Mouse (Mus musculus) forebrain, embryonic 12.5 days (tissue): ENCODE data around the gene Agpat4. TPM values are rescaled to one million over a fixed set of nuclear protein-coding genes. Genes with fewer than 3 reads are reported as not detected.
"Not testable (repeated sequence)": the region's sequence is repeated elsewhere in the genome, so short reads cannot be mapped to it uniquely, and the experiment has no call there.

Source experiments
- ATAC-seq: fragments of 200-750 bp; cut with Nextera tagmentation; 2 replicates; pipeline ENCODE4 v1.8.0; 2017; ENCODE audit warnings: moderate TSS enrichment; ENCODE audit not compliant: low FRiP score
- H3K27ac ChIP-seq: fragments of 300-500 bp; sonication (generic); 2 replicates; pipeline ENCODE4 v1.5.1; 2016; ENCODE audit warnings: mild to moderate bottlenecking
- H3K27me3 ChIP-seq: fragments of 300-500 bp; sonication (generic); 2 replicates; pipeline ENCODE4 v1.6.1; 2016; ENCODE audit warnings: mild to moderate bottlenecking
- H3K36me3 ChIP-seq: fragments of 300-500 bp; sonication (generic); replicated peaks from 2 replicates; pipeline ENCODE4 v1.6.1; 2016; ENCODE audit warnings: mild to moderate bottlenecking
- H3K4me1 ChIP-seq: fragments of 300-500 bp; sonication (generic); 2 replicates; pipeline ENCODE4 v1.6.1; 2016
- H3K4me2 ChIP-seq: fragments of 300-500 bp; sonication (generic); 2 replicates; pipeline ENCODE4 v1.6.1; 2016; ENCODE audit warnings: mild to moderate bottlenecking, moderate library complexity
- H3K4me3 ChIP-seq: fragments of 300-500 bp; sonication (generic); replicated peaks from 2 replicates; pipeline ENCODE4 v1.5.1; 2016; ENCODE audit warnings: mild to moderate bottlenecking
- H3K9ac ChIP-seq: fragments of 300-500 bp; sonication (generic); 2 replicates; pipeline ENCODE4 v1.6.1; 2016; ENCODE audit warnings: mild to moderate bottlenecking
- H3K9me3 ChIP-seq: fragments of 300-500 bp; sonication (generic); 2 replicates; pipeline ENCODE4 v1.6.1; 2016
- WGBS: fragments of 180-500 bp; shearing (Covaris S2); methylation state at CpG from one replicate; pipeline ENCODE4 v1.1.7; 2016; 5-methylcytosine and 5-hydroxymethylcytosine counted together
- polyA plus RNA-seq: library from polyadenylated mRNA; unstranded; fragments of >200 nt; fragmentation: Nextera tagmentation; extraction: Ambion mirVana; gene quantifications from 2 replicates; pipeline ENCODE4 v1.2.1, GENCODE M21; 2016

Gene Agpat4
- polyA plus RNA-seq, 1 experiment from 2014 or later, result 40.9 TPM

GRCm38 (mm10) chr17:12224551-12224950 is 106.0 kb downstream of the Agpat4 start:
- not testable (repeated sequence) for H3K27me3 ChIP-seq, H3K9ac ChIP-seq, H3K4me3 ChIP-seq, ATAC-seq, H3K27ac ChIP-seq, H3K9me3 ChIP-seq, H3K4me1 ChIP-seq, H3K4me2 ChIP-seq
- 90% methylated on average over 6 of the region's 7 CpGs for WGBS
- peaks cover 63% of the 10 kb centered on the region for H3K36me3 ChIP-seq

GRCm38 (mm10) chr17:12225227-12225626 is 106.7 kb downstream of the Agpat4 start:
- Histone ChIP-seq H3K36me3 (peaks cover 59% of the 10 kb centered on the region), H3K4me1 (peaks cover 3% of the 10 kb centered on the region; the same call in 1 of the 2 replicates), H3K4me3 (no peak overlapping the region), H3K27me3 (no peaks in the 10 kb centered on the region), H3K9me3 (no peaks in the 10 kb centered on the region), H3K4me2 (no peak overlapping the region), H3K27ac (no peak overlapping the region), H3K9ac (no peak overlapping the region)
- ATAC-seq, result no peak
- WGBS, result 57% methylated on average over 1 of the region's 1 CpGs

- Histone ChIP-seq H3K9me3 (no peaks in the 10 kb centered on the region), H3K4me3 (no peak overlapping the region), H3K9ac (peak overlapping the region; percentile 25; the same call in 1 of the 2 replicates), H3K4me2 (no peak overlapping the region), H3K4me1 (peaks cover 3% of the 10 kb centered on the region; the same call in 1 of the 2 replicates), H3K27ac (no peak overlapping the region), H3K27me3 (no peaks in the 10 kb centered on the region), H3K36me3 (peaks cover 59% of the 10 kb centered on the region)
- WGBS, result 69% methylated on average over 12 of the region's 12 CpGs
- no peak; the same call in 1 of the 2 replicates for ATAC-seq
Measured at GRCm38 (mm10) chr17:12226551-12226950, 108.0 kb downstream of the Agpat4 start.

GRCm38 (mm10) chr17:12228001-12228400 is 109.5 kb downstream of the Agpat4 start:
- no peak overlapping the region for H3K4me2 ChIP-seq
- peaks cover 3% of the 10 kb centered on the region; the same call in 1 of the 2 replicates for H3K4me1 ChIP-seq
- H3K36me3 ChIP-seq, result peaks cover 63% of the 10 kb centered on the region
- no peaks in the 10 kb centered on the region for H3K9me3 ChIP-seq
- ATAC-seq, result no peak
- H3K4me3 ChIP-seq, result no peak overlapping the region
- H3K27me3 ChIP-seq, result no peaks in the 10 kb centered on the region
- H3K27ac ChIP-seq, result no peak overlapping the region
- 93% methylated on average over 10 of the region's 10 CpGs for WGBS
- H3K9ac ChIP-seq, result no peak overlapping the region

GRCm38 (mm10) chr17:12228471-12228870 is 110.0 kb downstream of the Agpat4 start:
- 92% methylated on average over 7 of the region's 7 CpGs for WGBS
- ATAC-seq, result no peak
- Histone ChIP-seq H3K4me3 (no peak overlapping the region), H3K4me1 (peaks cover 3% of the 10 kb centered on the region; the same call in 1 of the 2 replicates), H3K9ac (no peak overlapping the region), H3K4me2 (no peak overlapping the region), H3K9me3 (no peaks in the 10 kb centered on the region), H3K27me3 (no peaks in the 10 kb centered on the region), H3K27ac (no peak overlapping the region), H3K36me3 (peaks cover 67% of the 10 kb centered on the region)

GRCm38 (mm10) chr17:12229756-12230155 is 111.3 kb downstream of the Agpat4 start:
- no peaks in the 10 kb centered on the region for H3K27me3 ChIP-seq
- no peak overlapping the region for H3K4me2 ChIP-seq
- ATAC-seq, result no peak
- H3K36me3 ChIP-seq, result peaks cover 71% of the 10 kb centered on the region
- 94% methylated on average over 9 of the region's 9 CpGs for WGBS
- H3K27ac ChIP-seq, result no peak overlapping the region
- no peaks in the 10 kb centered on the region for H3K4me1 ChIP-seq
- no peaks in the 10 kb centered on the region for H3K9me3 ChIP-seq
- H3K4me3 ChIP-seq, result no peak overlapping the region
- no peak overlapping the region for H3K9ac ChIP-seq

GRCm38 (mm10) chr17:12230167-12230566 is 111.7 kb downstream of the Agpat4 start:
- H3K9ac ChIP-seq, result no peak overlapping the region
- H3K27me3 ChIP-seq, result no peaks in the 10 kb centered on the region
- WGBS, result 88% methylated on average over 6 of the region's 6 CpGs
- H3K4me2 ChIP-seq, result no peak overlapping the region
- no peak overlapping the region for H3K27ac ChIP-seq
- peaks cover 75% of the 10 kb centered on the region for H3K36me3 ChIP-seq
- no peak overlapping the region for H3K4me3 ChIP-seq
- peak; percentile 39; the same call in 1 of the 2 replicates for ATAC-seq
- no peaks in the 10 kb centered on the region for H3K9me3 ChIP-seq
- H3K4me1 ChIP-seq, result no peaks in the 10 kb centered on the region

- H3K4me2 ChIP-seq, result no peak overlapping the region
- no peaks in the 10 kb centered on the region for H3K9me3 ChIP-seq
- H3K27ac ChIP-seq, result no peak overlapping the region
- H3K27me3 ChIP-seq, result no peaks in the 10 kb centered on the region
- WGBS, result 93% methylated on average over 7 of the region's 7 CpGs
- no peak for ATAC-seq
- H3K9ac ChIP-seq, result no peak overlapping the region
- peaks cover 84% of the 10 kb centered on the region for H3K36me3 ChIP-seq
- no peaks in the 10 kb centered on the region for H3K4me1 ChIP-seq
- H3K4me3 ChIP-seq, result no peak overlapping the region
Measured at GRCm38 (mm10) chr17:12231087-12231486, 112.6 kb downstream of the Agpat4 start.

- no peak for ATAC-seq
- Histone ChIP-seq H3K36me3 (peaks cover 76% of the 10 kb centered on the region), H3K27ac (no peak overlapping the region), H3K9ac (no peak overlapping the region), H3K9me3 (no peaks in the 10 kb centered on the region), H3K27me3 (no peaks in the 10 kb centered on the region), H3K4me3 (no peak overlapping the region), H3K4me2 (no peak overlapping the region), H3K4me1 (no peaks in the 10 kb centered on the region)
- 96% methylated on average over 6 of the region's 6 CpGs for WGBS
Measured at GRCm38 (mm10) chr17:12232724-12233123, 114.2 kb downstream of the Agpat4 start.

- Histone ChIP-seq H3K27me3 (no peaks in the 10 kb centered on the region), H3K36me3 (peaks cover 41% of the 10 kb centered on the region), H3K9me3 (no peaks in the 10 kb centered on the region), H3K4me3 (no peak overlapping the region), H3K9ac (no peak overlapping the region), H3K4me1 (no peaks in the 10 kb centered on the region), H3K27ac (no peak overlapping the region), H3K4me2 (no peak overlapping the region)
- ATAC-seq, result no peak
- 92% methylated on average over 3 of the region's 3 CpGs for WGBS
Measured at GRCm38 (mm10) chr17:12240701-12241100, 122.2 kb downstream of the Agpat4 start.

GRCm38 (mm10) chr17:12249783-12250504 is 131.4 kb downstream of the Agpat4 start:
- WGBS, result 96% methylated on average over 19 of the region's 19 CpGs
- Histone ChIP-seq H3K27ac (no peak overlapping the region), H3K4me3 (no peak overlapping the region), H3K9me3 (peaks cover 11% of the 10 kb centered on the region), H3K27me3 (no peaks in the 10 kb centered on the region), H3K4me2 (no peak overlapping the region), H3K9ac (no peak overlapping the region), H3K36me3 (peaks cover 72% of the 10 kb centered on the region), H3K4me1 (no peaks in the 10 kb centered on the region)
- ATAC-seq, result no peak

- H3K4me2 ChIP-seq, result no peak overlapping the region
- 99% methylated on average over 9 of the region's 9 CpGs for WGBS
- H3K36me3 ChIP-seq, result peaks cover 79% of the 10 kb centered on the region
- no peaks in the 10 kb centered on the region for H3K4me1 ChIP-seq
- no peak overlapping the region for H3K9ac ChIP-seq
- no peaks in the 10 kb centered on the region for H3K27me3 ChIP-seq
- ATAC-seq, result no peak
- peaks cover 11% of the 10 kb centered on the region for H3K9me3 ChIP-seq
- H3K27ac ChIP-seq, result no peak overlapping the region
- H3K4me3 ChIP-seq, result no peak overlapping the region
Measured at GRCm38 (mm10) chr17:12250581-12250980, 132.1 kb downstream of the Agpat4 start.

- no peak overlapping the region for H3K4me2 ChIP-seq
- H3K9ac ChIP-seq, result no peak overlapping the region
- H3K4me3 ChIP-seq, result no peak overlapping the region
- no peak overlapping the region for H3K27ac ChIP-seq
- WGBS, result 97% methylated on average over 11 of the region's 11 CpGs
- H3K27me3 ChIP-seq, result no peaks in the 10 kb centered on the region
- no peaks in the 10 kb centered on the region for H3K4me1 ChIP-seq
- peaks cover 11% of the 10 kb centered on the region for H3K9me3 ChIP-seq
- ATAC-seq, result no peak
- H3K36me3 ChIP-seq, result peaks cover 90% of the 10 kb centered on the region
Measured at GRCm38 (mm10) chr17:12256142-12256541, 137.6 kb downstream of the Agpat4 start.
